Mouse (Mus musculus) neutrophil, adult 65 days (primary cell): ENCODE results near the gene Phox2a. TPM values are rescaled to one million over a fixed set of nuclear protein-coding genes. Genes with fewer than 3 reads are reported as not detected.

Experiments
- total RNA-seq: library from RNA; stranded (reverse); gene quantifications from 2 replicates; pipeline ENCODE4 v1.2.4, GENCODE M21; 2023

The Phox2a gene
- not detected in 2 replicates for total RNA-seq

GRCm38 (mm10) chr7:101817861-101818401, at the start of gene Phox2a:
Gene Phox2a (plus strand): TSS chr7:101818313.

DNA sequence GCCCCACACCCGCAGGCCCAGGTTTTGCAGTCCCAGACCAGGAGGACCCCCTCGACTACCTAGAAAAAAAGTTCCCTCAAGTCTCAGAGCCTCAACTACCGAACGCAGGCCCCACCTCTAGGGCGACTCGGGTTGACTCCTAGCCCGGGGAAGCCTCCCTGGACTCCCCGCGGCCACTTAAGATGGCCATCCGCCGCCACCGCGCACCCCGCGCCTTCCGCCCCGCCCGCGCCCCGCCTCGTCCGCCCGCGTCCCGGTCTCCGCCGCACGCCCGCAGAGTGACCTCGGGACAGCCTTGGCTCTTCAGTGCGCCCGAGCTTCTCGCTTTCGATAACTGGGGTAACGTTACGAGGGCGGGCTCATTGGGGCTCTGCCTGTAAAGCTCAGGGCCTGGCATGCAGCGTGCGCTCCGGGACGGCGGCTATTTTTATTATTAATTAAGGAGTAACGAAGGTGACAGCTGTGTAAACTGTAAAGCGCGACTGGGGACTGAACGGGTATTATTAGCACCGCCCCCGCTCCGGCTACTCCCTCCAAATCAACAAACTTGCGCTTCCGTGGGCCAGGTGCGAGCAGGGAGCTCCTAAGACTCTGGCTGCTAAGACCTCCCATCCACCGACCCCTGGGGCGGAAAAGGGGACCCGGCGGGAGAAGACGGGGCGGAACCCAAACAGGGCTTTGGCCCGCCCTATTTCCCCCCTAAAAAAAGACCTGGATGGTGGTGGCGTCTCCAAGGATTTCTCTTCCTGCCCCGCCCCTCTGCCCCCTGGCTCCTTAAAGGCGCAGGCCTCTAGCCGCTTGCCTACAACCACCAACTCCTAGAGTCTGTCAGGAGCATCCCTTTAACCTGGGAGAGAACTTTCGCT, 19.7 kb downstream of the Phox2a start, which contains the start of gene Inppl1:
TSS of gene Inppl1 (minus strand) at position 624 of the 866 bp plus-strand sequence.

GRCm38 (mm10) chr7:101857094-101857493, 39.0 kb downstream of the Phox2a start, which contains the start of gene Folr2:
Gene Folr2 (minus strand): TSS chr7:101857194.

GRCm38 (mm10) chr7:101863415-101863814, 45.3 kb downstream of the Phox2a start, which contains the start of gene Anapc15:
Gene Anapc15 (plus strand): TSS chr7:101863715.

GRCm38 (mm10) chr7:101870629-101871028, 52.5 kb downstream of the Phox2a start, which contains the start of gene Folr1:
Gene Folr1 (minus strand): TSS chr7:101870788.

Other genes starting within 250 kb of the Phox2a start
- gene Art2b, start 232.7 kb upstream of the Phox2a start, total RNA-seq: not detected in 2 replicates
- gene Clpb, start 154.7 kb upstream of the Phox2a start, total RNA-seq: 9.7 and 9.9 TPM in 2 replicates
- 14.9 and 24.8 TPM in 2 replicates for gene Inppl1, start 19.9 kb downstream of the Phox2a start, total RNA-seq
- 1.5 TPM in 1 of 2 replicates, not detected in the other for gene Folr2, start 38.9 kb downstream of the Phox2a start, total RNA-seq
- gene Anapc15, start 45.4 kb downstream of the Phox2a start, total RNA-seq: 40.4 and 44.1 TPM in 2 replicates
- gene Folr1, start 52.5 kb downstream of the Phox2a start, total RNA-seq: not detected in 2 replicates
- 97.8 and 108 TPM in 2 replicates for gene Lamtor1, start 87.6 kb downstream of the Phox2a start, total RNA-seq
- gene Tomt, start 88.0 kb downstream of the Phox2a start, total RNA-seq: 0.18 TPM in 1 of 2 replicates, not detected in the other
- gene Lrrc51, start 115.6 kb downstream of the Phox2a start, total RNA-seq: 0.51 and 1.1 TPM in 2 replicates
- gene Numa1, start 115.8 kb downstream of the Phox2a start, total RNA-seq: 91.4 and 106 TPM in 2 replicates
- gene Il18bp, start 200.4 kb downstream of the Phox2a start, total RNA-seq: 28.7 and 30.3 TPM in 2 replicates
- gene Rnf121, start 247.2 kb downstream of the Phox2a start, total RNA-seq: 12.0 and 16.0 TPM in 2 replicates
- gene Xndc1, start 247.2 kb downstream of the Phox2a start, total RNA-seq: 6.9 and 8.8 TPM in 2 replicates
- gene Xntrpc, start 247.4 kb downstream of the Phox2a start, total RNA-seq: 0.54 and 1.1 TPM in 2 replicates